Mouse (Mus musculus) erythroblast, embryonic 14.5 days (primary cell): ENCODE results near the gene Leng1.
"Not testable (repeated sequence)": the region's sequence is repeated elsewhere in the genome, so short reads cannot be mapped to it uniquely, and the experiment has no call there.

Experiments
- GATA1 ChIP-seq: IDR thresholded peaks from 2 replicates; pipeline ENCODE4 v1.6.1; 2012; ENCODE audit warnings: low read length, inconsistent platforms, mixed read lengths
- TAL1 ChIP-seq: IDR thresholded peaks from 3 replicates; pipeline ENCODE4 v1.6.1; 2012; ENCODE audit warnings: low read length, inconsistent platforms, mixed read lengths

GRCm38 (mm10) chr7:3694949-3695305, 29.3 kb upstream of the Leng1 start:
- not testable (repeated sequence) for TF ChIP-seq GATA1, TAL1
